Mouse (Mus musculus) skeletal muscle tissue, adult 2 months (tissue): ENCODE results near the gene Siae.
A peak's percentile ranks its signal among the peaks of the same experiment; 100 is the strongest.

Experiments
- DNase-seq: peaks from one replicate; pipeline ENCODE4 v3.0.0-alpha.2; 2012; ENCODE audit warnings: low read depth, low spot score

Siae gene

DNA sequence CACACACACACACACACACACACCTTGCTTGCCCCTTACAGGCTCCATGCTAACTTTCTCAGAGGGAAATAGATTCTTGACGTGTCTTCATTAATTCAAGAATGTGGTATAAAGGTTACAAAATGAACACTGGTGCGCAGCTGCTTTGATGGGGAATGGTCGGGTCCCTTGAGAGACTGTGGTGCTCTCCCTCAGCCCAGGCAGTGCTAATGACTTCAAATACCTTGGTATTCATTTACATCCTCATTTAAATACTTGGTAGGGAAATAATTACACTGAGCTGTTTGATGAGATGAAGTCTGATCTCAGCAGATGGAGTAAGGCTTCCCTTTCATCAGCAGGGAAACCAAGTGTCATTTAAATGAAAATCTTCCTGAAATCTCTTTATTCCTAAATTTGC lies 69.6 kb downstream of the Siae start:
- DNase-seq, result no peak

DNA sequence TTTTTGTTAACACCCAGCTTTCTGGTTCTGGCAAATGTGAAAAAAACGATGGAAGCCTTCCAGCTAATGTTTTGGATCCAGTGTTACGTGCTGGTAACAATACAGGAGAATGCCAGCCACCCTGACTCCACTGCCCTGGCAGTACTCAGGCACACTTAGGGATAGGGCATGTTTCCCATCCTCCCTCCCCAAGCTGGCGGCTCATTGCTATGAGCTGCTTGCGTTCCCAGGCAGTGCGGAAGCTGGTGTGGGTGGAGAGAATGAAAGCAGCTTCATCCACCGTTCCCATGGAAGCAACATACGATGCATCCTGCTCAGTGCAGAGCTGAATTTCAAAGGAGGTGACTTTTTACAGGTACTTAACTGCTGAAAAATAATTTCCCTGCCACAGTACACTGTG lies 70.1 kb downstream of the Siae start:
- DNase-seq, result no peak

DNA sequence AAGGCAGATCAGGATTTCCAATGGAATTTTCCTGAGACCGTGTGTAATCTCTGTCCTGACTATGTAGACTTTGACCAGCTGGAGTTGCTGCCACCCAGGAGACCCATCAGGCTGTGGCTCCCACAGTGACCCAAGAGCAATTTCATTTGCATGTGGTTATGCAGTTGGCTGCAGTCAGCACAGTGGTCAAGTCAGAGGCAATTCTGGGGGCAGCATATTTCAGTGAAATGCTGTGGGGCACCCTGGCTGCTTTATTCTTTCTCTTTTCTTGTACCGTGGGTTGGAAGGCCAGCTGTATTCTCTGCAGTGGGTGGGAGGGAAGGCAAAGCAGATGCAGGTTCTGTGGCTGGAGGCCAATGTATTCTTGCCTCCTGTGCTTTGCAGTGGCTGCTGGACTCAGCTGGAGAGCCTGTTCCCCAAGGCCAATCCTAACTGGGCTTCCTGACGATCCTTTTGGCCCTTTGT lies 70.6 kb downstream of the Siae start:
- no peak for DNase-seq

DNA sequence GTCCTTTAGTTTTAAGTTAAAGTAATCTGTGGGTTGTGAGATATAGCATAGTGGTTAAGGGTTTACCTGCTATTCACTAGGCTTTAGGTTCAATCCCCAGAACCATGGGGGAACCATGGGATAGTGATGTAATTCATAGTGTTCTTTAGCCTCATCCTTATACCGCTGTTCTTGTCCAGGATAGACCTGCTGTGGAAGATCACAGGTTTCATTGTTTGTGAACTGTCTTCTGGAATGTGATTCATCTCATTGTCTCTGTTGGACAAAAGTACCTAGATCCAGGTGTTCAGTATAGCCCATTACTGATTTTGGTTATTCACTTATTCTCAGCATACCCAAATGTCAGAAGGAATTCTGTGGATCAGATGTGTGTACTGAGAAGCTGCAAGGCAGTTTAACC lies 71.8 kb downstream of the Siae start:
- DNase-seq, result no peak

DNA sequence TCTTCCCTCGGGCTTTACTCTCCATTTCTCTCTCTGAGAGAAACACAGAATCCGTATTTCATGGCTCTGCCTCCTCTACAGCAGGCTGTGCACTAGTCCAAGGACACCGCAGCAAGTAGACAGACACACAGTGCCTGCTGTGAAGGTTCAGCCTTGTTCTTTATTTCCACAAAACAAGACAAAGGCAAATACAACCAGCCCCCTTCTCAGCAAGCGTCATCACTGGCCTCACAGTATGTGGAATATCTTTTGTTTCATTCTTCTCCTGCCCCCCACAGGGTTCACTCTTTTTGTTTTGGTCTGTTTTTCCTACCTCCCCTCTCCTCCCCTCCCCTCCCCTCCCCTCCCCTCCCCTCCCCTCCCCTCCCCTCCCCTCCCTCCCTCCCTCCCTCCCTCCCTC lies 73.1 kb downstream of the Siae start:
- DNase-seq, result no peak

DNA sequence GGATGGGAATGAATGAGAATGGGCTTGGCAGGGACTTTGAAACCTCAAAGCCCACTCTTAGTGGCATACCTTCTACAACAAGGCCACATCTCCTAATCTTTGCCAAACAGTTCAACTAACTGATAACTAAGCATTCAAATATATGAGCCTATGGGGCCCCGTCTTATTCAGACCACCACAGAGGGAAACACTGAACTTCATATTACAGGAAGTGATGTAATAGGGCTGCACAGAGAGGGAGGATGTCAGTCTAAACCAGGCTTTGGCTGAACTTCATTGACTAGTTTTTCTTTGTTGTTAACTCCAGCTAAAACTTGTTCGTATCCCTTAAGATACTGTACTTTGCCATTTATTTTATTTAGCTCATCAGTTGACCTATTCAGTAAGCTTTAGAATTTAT lies 74.4 kb downstream of the Siae start:
- DNase-seq, result no peak

DNA sequence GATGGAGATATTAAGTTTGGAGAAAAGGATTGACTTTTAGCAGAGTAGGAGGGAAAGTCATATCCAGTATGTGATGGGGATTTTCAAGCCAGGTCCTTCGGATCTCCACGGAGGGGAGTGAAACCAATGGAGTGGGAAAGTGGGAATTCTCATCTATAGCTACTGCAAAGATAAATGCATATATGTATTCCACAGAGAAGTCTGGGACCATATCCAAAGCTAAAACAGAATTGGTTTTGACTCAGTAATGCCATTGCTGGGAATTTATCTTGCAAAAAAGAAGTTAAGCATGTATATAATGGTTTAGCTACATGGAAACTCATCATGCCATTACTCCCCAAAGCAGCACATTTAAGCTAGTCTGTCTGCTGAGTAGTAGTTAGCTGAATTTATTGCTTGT lies 76.8 kb downstream of the Siae start:
- DNase-seq, result no peak

DNA sequence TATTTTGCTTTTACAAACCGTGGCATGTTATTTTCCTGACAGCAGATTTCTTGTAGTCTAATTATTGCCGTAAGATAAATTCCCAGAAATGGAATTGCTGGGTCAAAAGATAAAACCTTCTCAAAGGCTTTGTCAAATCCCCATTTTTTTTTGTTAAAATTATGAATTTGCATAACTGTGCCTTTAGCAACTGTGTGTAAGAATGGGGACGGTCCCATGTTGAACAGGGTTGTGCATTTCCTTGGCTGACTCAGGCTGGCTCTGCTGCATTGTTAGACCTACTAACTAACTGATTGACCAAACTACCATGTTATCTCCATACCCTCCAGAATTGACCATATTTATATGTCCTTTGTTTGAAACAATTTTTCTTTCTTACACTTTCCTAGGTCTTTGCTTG lies 78.8 kb downstream of the Siae start:
- DNase-seq, result no peak

DNA sequence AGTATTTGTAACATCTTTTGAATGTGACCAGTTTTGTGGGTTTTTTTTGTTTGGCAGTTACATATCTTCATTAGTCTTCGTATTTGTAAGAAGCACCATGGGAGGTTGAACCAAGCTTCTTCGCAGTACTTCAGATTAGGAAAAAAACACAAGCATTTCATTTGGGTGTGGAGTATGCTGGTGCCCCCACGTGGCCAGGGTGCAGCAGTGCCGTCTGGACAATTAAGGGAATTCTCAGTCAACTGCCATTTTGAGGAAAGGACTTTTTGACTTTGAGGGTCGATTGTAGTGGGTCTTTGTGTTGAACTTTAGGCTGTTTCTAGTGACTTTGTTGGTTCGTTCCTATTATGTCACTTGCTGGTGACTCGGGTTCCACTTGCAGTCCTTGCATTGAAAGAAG lies 80.8 kb downstream of the Siae start:
- DNase-seq, result no peak

DNA sequence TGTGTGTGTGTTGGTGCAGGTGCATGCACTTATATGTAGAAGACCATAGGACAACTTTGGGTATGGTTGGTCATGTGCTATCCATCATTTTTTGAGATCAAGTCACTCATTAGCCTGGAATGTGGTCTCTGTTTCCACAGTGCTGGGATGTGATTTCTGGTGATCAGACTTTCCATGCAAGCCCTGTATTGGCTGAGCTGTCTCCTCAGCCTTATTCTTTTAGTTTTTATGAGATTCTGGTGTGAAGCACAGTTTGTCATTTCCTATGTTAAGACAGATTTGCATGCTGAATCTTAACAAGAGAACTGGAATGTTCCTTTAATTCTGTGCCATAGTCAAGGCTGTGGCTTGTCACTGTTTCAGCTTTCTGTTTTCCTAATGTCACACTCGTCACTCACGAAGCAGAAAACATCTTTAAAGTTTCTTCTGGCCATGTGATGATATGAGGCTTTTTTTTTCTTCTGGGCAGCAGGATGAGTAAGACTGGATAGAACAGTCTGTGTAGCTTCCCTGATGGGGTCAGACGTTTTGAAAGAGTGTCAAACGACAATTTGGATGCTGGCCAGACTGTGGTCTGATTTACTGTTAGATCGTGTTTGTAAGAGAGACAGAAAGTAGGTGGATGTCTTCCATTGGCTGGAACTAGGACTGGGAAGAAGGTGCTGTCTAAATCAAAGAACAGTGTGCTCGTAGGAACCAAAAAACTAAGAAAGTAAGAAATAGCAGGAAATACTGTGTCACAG lies 81.5 kb downstream of the Siae start:
- DNase-seq, result no peak

DNA sequence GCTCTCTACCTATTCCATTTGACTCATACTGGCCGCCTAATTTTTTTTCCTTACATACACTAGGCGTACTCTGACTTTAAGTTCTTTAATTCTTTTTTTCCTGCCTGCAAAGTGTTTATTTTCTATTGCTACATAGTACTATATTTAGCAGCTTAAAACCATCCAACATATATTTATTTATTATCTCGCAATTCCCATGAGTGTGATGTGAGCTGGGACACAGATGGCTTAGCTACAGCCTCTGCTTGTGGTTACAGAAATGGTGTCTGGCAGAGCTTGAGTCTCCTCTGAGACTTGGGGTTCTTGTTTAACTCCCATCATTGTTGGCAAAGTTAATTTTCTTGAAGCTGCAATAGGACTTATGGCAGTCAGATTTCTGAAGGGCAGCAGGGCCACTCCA lies 83.2 kb downstream of the Siae start:
- DNase-seq, result no peak

DNA sequence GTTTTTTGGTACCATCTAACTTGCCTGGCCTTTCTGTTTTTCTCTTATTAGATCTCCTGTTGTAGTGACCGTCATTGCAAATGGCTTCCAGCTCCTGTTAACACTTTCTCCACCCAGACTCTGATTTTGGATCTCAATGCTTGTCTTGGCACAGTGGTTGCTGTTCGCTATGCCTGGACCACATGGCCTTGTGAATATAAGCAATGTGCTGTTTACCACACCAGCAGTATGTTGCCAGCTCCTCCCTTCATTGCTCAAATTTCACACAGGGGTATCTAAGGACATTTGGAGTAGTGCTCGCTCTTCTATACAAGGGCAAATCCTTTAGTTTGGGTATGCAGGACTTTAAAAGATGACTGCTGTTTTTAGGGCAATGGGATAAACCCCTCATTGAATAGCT lies 90.7 kb downstream of the Siae start:
- DNase-seq, result no peak

DNA sequence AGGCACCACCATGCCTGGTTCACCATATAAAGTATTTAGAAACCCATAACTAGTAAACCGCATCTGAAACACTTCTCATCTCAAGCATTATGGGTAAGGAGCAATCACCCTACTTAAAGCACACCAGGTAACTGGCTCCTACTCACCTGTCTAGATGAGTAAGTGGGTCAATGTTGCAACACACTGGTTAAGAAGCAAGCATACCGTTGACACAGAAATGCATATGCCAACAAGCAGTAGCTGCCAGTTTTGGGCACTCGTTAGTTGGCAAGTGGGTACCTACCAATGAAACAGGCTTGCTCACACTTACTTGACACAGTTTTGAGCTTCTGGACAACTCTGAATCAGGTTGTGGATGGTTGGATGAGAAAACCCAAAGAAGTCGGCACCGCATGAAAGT lies 95.1 kb downstream of the Siae start:
- no peak for DNase-seq

DNA sequence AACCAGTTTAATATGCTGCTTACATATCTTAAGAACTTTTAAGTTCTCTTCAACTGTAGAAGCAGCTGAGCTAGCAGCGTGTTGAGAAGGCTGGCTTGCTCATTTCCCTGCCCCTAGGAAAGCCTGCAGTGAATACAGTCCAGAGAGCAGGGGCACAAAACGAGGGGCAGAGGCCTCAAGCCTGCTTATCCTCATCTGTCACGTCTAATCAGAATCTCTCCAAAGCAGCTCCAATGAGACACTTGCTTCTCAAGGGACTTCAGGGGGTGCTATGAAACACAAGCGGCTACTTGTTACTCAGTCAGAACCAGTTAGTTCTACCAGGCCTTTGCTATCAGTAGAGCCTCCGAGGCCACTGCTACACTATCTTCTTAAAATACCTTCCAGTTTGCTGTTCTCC lies 98.3 kb downstream of the Siae start:
- no peak for DNase-seq

DNA sequence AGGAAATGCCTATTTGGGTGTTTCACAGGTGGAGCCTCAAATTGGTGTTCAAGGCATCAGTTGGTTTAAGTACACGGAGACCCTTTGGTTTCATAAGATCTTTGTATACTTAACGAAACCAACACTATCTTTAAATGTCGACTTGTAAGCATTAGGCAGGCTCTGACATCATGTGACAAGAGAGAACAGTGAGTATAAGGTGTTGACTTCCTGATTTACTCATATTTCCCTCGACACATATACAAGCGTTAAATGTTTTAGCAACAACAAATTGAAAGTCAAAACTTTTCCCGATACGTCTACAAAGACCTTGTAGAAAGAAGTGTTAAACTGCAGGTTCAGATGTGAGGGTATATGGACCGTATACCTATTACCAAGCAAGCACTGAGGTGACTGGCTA lies 100.5 kb downstream of the Siae start:
- DNase-seq, result no peak

DNA sequence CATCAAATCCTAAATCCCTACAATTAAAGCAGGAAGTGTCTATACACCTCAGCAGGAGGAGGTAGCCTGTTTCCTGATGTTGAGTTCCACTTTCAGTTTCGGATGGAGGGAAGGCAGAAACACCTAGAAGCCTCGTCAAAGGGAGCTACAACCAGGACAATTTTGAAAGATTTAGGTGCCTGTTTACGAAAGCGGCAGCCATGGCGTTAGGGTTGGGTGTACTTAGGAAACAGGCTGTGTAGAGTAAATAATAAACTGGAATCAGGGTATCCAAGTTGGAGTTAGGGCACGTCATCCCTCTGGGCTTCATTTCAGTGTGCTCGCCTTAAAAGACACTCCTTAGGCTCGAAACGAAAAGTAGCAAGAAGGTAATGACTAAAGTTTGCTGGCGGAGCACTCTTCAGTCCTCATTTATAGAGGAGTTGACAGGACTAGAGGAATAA lies 101.0 kb downstream of the Siae start:
- no peak for DNase-seq

DNA sequence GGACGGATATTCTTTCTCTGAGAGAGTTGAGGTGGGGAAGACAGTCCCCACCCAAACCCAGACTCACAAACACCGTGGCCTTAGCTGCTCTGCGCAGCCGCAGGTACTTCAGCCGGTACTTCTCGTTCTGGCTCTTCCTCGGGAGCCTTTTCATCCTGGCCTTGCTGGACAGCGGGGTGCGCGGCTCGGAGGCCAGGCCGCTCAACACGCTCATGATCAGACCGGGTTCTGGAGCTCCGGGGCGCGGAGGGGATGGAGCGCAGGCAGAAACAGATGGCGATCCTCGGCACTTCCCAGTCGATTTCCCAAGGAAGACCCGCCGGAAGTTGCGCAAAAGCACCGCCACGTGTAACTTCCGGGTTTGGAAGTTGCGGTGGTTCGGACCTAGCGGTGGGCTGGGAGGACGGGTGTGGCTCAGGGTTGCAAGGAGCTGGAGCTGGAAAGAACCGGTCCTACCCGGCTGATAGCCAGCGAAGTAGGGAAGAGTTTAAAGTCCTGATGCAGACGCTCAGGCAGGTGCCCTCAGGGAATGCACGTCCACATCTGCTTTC lies 101.5 kb downstream of the Siae start, which contains the start of gene Tbrg1:
Gene Tbrg1, minus strand, starts transcription at position 382 of the 551 bp plus-strand sequence.
- DNase-seq, result peak; percentile 74

DNA sequence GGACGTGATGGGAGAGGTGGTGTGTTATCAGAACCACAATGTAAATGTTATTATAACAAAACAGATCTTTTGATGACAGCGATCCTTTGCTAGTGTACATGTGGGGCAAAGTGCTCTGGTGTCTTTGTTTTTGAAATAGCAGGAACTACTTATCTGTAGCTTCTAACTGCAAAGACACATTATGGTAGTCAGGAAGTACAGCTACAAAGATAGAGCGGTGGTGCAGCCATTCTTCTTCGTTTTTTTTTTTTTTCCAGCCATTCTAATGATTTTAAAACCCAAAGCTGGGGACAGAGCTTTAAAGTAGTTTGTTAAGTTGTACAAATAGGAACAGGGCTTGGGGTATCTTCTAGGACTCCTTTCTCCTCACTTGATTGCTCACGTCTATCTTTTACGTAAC lies 103.9 kb downstream of the Siae start:
- no peak for DNase-seq

DNA sequence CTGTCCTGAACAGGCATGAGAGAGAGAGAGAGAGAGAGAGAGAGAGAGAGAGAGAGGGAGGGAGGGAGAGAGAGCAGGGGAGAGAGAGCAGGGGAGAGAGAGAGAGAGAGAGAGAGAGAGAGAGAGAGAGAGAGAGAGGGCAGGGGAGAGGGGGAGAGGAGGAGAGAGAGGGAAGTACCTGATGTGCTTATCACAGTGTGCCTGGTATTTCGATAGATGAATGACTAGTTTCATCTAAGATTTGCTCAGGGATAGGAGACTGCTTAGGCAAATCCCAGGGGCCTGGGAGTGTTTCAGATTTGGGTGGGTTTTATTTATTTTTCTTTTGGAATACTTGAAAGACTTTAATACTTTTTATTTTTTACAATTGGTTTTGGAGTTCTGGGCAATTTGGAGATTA lies 107.7 kb downstream of the Siae start:
- DNase-seq, result no peak

DNA sequence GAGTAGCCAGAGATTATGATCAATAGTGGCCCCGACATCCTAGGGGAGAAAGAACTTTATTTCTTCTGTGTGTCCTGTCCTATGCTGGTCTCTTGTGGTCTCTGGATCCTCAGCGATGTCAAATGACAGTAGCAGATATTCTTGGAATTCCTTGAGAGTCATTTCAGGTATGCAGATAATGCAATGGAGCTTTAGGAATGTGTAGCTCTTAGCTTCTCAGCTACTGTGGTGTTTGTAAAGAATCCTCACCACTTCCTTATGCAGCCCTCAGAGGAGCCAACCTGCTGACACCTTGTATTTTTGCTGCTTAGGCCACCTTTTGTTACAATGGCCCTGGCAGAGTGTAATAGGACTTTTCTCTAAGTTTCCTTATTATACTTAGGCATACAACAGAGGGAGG lies 109.1 kb downstream of the Siae start:
- DNase-seq, result no peak

DNA sequence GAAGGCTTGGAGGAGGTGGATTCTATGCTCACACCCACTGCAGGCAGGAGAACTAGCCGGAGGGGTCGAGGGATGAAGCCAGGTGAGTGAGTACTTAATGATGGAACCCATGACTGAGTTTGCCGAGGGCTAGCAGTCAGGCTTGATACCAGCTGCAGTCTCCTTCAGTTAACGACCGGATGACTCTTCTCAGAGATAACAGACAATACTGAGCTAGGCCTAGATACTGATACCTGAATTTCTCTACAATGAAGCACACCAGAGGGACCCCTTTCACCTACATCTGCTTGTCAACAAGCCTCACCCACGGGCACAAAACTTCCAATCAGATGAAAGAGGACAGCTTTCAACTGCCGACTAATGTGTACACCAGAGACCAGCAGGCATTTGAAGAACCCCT lies 110.5 kb downstream of the Siae start:
- DNase-seq, result no peak

DNA sequence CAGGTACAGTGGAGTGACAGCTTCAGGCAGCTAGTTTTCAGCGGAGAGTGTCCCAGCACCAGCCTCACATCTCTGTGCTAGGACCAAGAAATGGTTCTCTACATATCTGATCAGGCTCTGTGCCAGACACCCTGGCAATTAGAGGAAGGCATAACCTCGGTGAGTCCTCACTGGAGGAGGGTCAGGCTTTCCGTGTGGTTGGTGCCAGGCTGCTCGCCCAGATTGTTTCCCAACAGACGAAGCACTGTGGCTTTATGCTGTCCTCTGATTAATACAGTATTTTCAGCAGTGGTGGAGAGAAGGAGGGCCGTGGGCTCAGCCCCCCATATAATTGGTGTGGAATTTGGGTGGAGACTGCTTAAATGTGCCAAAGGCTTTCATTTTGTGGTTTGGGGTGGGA lies 113.6 kb downstream of the Siae start, which contains the start of gene Panx3:
Gene Panx3, minus strand, starts transcription at position 121 of the 400 bp plus-strand sequence.
- DNase-seq, result no peak

DNA sequence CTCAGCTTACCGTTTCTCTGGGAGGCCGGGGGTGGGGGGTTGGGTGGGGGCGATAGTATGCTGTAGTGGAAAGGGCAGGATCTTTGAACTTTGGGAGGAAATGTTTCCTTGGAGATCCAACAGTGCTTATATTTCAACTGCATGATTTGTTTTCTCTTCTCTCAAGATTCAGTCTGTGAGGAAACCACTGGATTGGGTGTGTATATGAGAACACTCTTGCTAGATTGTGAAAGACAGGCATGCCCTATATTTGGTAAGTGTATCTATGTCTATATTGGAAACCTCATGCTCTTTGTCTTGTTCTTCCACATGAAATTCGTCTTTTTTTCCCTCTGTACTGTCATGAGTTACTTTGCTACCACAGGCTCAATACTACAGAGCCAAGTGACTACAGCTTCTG lies 114.2 kb downstream of the Siae start:
- DNase-seq, result no peak

DNA sequence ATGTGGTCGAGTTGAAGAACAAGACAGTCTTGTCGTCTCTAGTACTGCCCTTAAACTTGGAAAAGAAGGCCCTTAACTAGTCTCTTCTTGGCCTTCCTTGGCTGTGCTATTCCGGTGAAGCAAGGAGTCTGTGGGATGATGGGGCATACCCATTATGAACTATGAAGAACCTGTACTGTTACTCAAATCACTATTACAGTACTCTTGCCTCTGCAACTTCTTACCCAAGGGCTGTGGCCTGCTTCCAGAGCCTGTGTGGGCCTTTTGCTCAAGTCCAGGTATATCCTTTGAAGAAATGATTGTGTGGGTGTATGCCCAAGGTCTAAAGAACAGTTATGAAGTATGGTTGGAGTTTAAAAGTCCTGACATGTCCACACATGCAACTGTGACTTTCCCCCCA lies 114.8 kb downstream of the Siae start:
- DNase-seq, result no peak
